Mouse (Mus musculus) CH12.LX (cell line): Measurements from ENCODE around the gene Igf1r. TPM values are rescaled to one million over a fixed set of nuclear protein-coding genes. Genes with fewer than 3 reads are reported as not detected.

Source experiments
- DNase-seq: peaks from one replicate; pipeline ENCODE4 v3.0.0-alpha.2; 2013; ENCODE audit errors: extremely low read depth
- H3K27ac ChIP-seq: 2 replicates; pipeline ENCODE4 v1.5.1; 2012; ENCODE audit warnings: low read depth, mild to moderate bottlenecking, control low read depth, moderate library complexity; ENCODE audit not compliant: insufficient read depth
- H3K27me3 ChIP-seq: replicated peaks from 2 replicates; pipeline ENCODE3; 2012; ENCODE audit warnings: inconsistent platforms
- H3K36me3 ChIP-seq, 2 experiments: replicated peaks in 1 of 2; 2 replicates each; pipeline versions ENCODE3 to v1.6.1; 2012; ENCODE audit warnings: inconsistent platforms in 1 of 2, low read length in 1 of 2, mild to moderate bottlenecking in 1 of 2, mixed read lengths in 1 of 2, moderate library complexity in 1 of 2; ENCODE audit not compliant: control insufficient read depth in 1 of 2, insufficient read depth in 1 of 2
- H3K4me1 ChIP-seq, 2 experiments: 2 replicates each; pipeline ENCODE4 v1.6.1; 2012; ENCODE audit warnings: inconsistent platforms in 1 of 2, moderate library complexity in 1 of 2; ENCODE audit not compliant: insufficient read depth in 2 of 2, control insufficient read depth in 1 of 2
- H3K4me2 ChIP-seq: 2 replicates; pipeline ENCODE4 v1.6.1; 2012; ENCODE audit warnings: low read depth, mild to moderate bottlenecking, control low read depth; ENCODE audit not compliant: poor library complexity, insufficient read depth, severe bottlenecking
- H3K4me3 ChIP-seq, 3 experiments: fragments of 150-350 bp in 1 of 3; sonication (generic) in 1 of 3; replicated peaks in 1 of 3; 2 replicates each; pipeline versions ENCODE3 to v1.5.1; 2011 to 2012; ENCODE audit warnings: low read depth in 2 of 3, low read length in 2 of 3, mild to moderate bottlenecking in 2 of 3, moderate library complexity in 2 of 3, control low read depth in 1 of 3, improper control_type of control experiment in 1 of 3, inconsistent platforms in 1 of 3, mixed read lengths in 1 of 3; ENCODE audit not compliant: poor library complexity in 1 of 3
- H3K79me2 ChIP-seq: replicated peaks from 2 replicates; pipeline ENCODE4 v1.6.1; 2012; ENCODE audit warnings: mild to moderate bottlenecking, moderate library complexity; ENCODE audit not compliant: control insufficient read depth, poor library complexity, insufficient read depth, severe bottlenecking; ENCODE audit errors: extremely low read depth
- H3K9ac ChIP-seq: 2 replicates; pipeline ENCODE4 v1.6.1; 2012; ENCODE audit warnings: low read depth, mild to moderate bottlenecking, control low read depth, moderate library complexity; ENCODE audit not compliant: insufficient read depth
- H3K9me3 ChIP-seq: replicated peaks from 2 replicates; pipeline ENCODE3; 2012; ENCODE audit warnings: low read length, inconsistent platforms, mixed read lengths
- CHD2 ChIP-seq: IDR thresholded peaks from 2 replicates; pipeline ENCODE4 v1.6.1; 2011; ENCODE audit warnings: low read length, improper control_type of control experiment
- CTCF ChIP-seq, 2 experiments: IDR thresholded peaks in 1 of 2; conservative IDR thresholded peaks in 1 of 2; 2 replicates each; pipeline ENCODE4 v1.5.1; 2011 to 2012; ENCODE audit warnings: low read depth in 2 of 2, low read length in 2 of 2, improper control_type of control experiment in 1 of 2, inconsistent platforms in 1 of 2, mild to moderate bottlenecking in 1 of 2, moderate library complexity in 1 of 2
- IRF4 ChIP-seq: IDR thresholded peaks from 2 replicates; pipeline ENCODE4 v1.6.1; 2014; ENCODE audit warnings: low read depth, mild to moderate bottlenecking, inconsistent platforms, low read length, improper control_type of control experiment
- JUND ChIP-seq: conservative IDR thresholded peaks from 2 replicates; pipeline ENCODE4 v1.6.1; 2011; ENCODE audit warnings: low read depth, low read length, improper control_type of control experiment
- MAFK ChIP-seq: IDR thresholded peaks from 2 replicates; pipeline ENCODE4 v1.6.1; 2011; ENCODE audit warnings: low read length, improper control_type of control experiment; ENCODE audit not compliant: insufficient replicate concordance
- MAX ChIP-seq: IDR thresholded peaks from 2 replicates; pipeline ENCODE4 v1.6.1; 2011; ENCODE audit warnings: low read length, improper control_type of control experiment
- MEF2A ChIP-seq: IDR thresholded peaks from 2 replicates; pipeline ENCODE4 v1.6.1; 2014; ENCODE audit warnings: low read depth, mild to moderate bottlenecking, inconsistent platforms, low read length, improper control_type of control experiment, borderline replicate concordance
- MXI1 ChIP-seq: IDR thresholded peaks from 2 replicates; pipeline ENCODE4 v1.6.1; 2011; ENCODE audit warnings: mild to moderate bottlenecking, low read depth, low read length, improper control_type of control experiment
- MYC ChIP-seq: IDR thresholded peaks from 2 replicates; pipeline ENCODE4 v1.6.1; 2011; ENCODE audit warnings: low read depth, mild to moderate bottlenecking, improper control_type of control experiment, low read length
- NELFE ChIP-seq: IDR thresholded peaks from 2 replicates; pipeline ENCODE4 v1.6.1; 2011; ENCODE audit warnings: low read depth, low read length, improper control_type of control experiment
- NRF1 ChIP-seq: IDR thresholded peaks from 2 replicates; pipeline ENCODE4 v1.6.1; 2014; ENCODE audit warnings: low read depth, mild to moderate bottlenecking, inconsistent platforms, low read length, improper control_type of control experiment, moderate library complexity
- RAD21 ChIP-seq: IDR thresholded peaks from 2 replicates; pipeline ENCODE4 v1.6.1; 2011; ENCODE audit warnings: low read depth, mild to moderate bottlenecking, low read length, improper control_type of control experiment, moderate library complexity
- SIN3A ChIP-seq: IDR thresholded peaks from 2 replicates; pipeline ENCODE4 v1.6.1; 2012; ENCODE audit warnings: low read length, improper control_type of control experiment, inconsistent platforms
- SMC3 ChIP-seq: IDR thresholded peaks from 2 replicates; pipeline ENCODE4 v1.6.1; 2011; ENCODE audit warnings: low read depth, low read length, improper control_type of control experiment
- USF2 ChIP-seq: conservative IDR thresholded peaks from 2 replicates; pipeline ENCODE4 v1.6.1; 2011; ENCODE audit warnings: low read depth, low read length, improper control_type of control experiment
- ZC3H11A ChIP-seq: IDR thresholded peaks from 2 replicates; pipeline ENCODE4 v1.6.1; 2012; ENCODE audit warnings: low read depth, mild to moderate bottlenecking, inconsistent platforms, low read length, improper control_type of control experiment
- ZMIZ1 ChIP-seq: IDR thresholded peaks from 2 replicates; pipeline ENCODE4 v1.6.1; 2012; ENCODE audit warnings: low read depth, mild to moderate bottlenecking, inconsistent platforms, low read length, improper control_type of control experiment
- dilution Hi-C: fragments of 300-500 bp; cut with MboI; formaldehyde crosslinking; loops from 2 replicates; pipeline ENCODE4 v1.14.3; 2020; ENCODE audit warnings: low sequenced_read_pairs; ENCODE audit not compliant: extremely low pct_unique_long_range_greater_than_20kb, extremely low pct_ligation_motif_present
- in situ Hi-C: fragments of 300-500 bp; cut with MboI; formaldehyde crosslinking; loops from 3 replicates; pipeline ENCODE4 v1.14.3; 2019; ENCODE audit warnings: low sequenced_read_pairs, low pct_ligation_motif_present, low pct_unique_long_range_greater_than_20kb, mixed read lengths
- polyA plus RNA-seq: library from polyadenylated mRNA; unstranded; fragments of >175 nt; gene quantifications from 2 replicates; pipeline ENCODE4 v1.2.1, GENCODE M21; 2012; ENCODE audit warnings: low read depth; ENCODE audit not compliant: insufficient read length
- total RNA-seq, 2 experiments: library from RNA; depleted of rRNA; stranded (reverse); fragments of 300-350 nt in 1 of 2; fragments of >200 nt in 1 of 2; gene quantifications; 2 replicates each; pipeline ENCODE4 v1.2.3; 2012 to 2014

Igf1r gene
- total and polyA plus RNA-seq, 3 experiments: 0.19 to 1.6 (median 0.29) TPM

GRCm38 (mm10) chr7:67960701-67961100, 8.1 kb downstream of the Igf1r start:
- H3K27me3 ChIP-seq: peaks cover 78% of the 10 kb centered on the region
- in situ Hi-C loops: loop anchor here (10.0 kb wide), 1 partner anchor 156 kb away; no protein-coding TSS in a partner anchor
- H3K36me3 ChIP-seq: no peaks in the 10 kb centered on the region
- no peaks in the 10 kb centered on the region for H3K79me2 ChIP-seq
- H3K4me2 ChIP-seq: no peak overlapping the region
- TF ChIP-seq IRF4 (no peak), ZMIZ1 (no peak), MEF2A (no peak), SIN3A (no peak), CTCF (conservative IDR thresholded peaks at IDR 0.05 in 1 of 2, IDR thresholded peaks at IDR 0.05 in 1 of 2; ENCODE audit: low read depth in 2 of 2, low read length in 2 of 2) (no peak), CHD2 (no peak)
- no peak overlapping the region for H3K27ac ChIP-seq
- dilution Hi-C loops: no loop called here
- DNase-seq: no peak
- H3K9ac ChIP-seq: no peak overlapping the region
- no peaks in the 10 kb centered on the region for H3K9me3 ChIP-seq
- no peaks in the 10 kb centered on the region for H3K4me1 ChIP-seq
- H3K4me3 ChIP-seq: no peak overlapping the region

DNA sequence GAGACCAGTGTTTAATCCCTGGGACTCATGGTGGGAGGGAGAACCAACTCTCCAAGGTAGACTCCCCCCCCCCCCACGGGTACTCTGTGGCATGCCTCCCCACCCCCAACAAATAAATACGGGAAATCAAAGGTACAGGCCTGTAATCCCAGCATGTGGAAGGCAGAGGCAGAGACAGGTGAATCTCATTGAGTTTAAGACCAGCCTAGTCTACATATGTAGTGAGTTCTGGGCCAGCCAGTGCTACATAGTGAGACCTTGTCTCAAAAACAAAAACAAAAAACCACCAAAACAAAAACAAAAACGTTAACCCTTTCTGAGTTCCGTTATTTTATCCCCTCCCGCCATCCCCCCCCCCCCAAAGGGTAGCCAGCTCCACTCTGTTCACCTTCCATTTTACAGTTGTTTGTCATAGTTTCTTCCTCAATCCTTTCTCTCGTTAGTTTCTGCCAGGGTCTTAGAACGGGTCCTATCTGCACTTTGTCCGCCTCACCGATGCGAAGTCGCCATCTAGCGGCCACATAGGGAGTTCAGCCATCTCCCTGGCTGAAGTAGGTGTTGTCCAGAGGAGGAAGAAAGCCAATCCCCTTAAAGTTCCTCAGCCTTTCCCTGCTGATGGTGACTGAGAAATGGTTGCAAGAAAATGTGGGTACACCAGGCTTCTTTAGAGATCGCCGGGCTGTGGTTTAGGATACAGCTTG, 9.1 kb downstream of the Igf1r start:
- H3K4me1 ChIP-seq: no peaks in the 10 kb centered on the region

DNA sequence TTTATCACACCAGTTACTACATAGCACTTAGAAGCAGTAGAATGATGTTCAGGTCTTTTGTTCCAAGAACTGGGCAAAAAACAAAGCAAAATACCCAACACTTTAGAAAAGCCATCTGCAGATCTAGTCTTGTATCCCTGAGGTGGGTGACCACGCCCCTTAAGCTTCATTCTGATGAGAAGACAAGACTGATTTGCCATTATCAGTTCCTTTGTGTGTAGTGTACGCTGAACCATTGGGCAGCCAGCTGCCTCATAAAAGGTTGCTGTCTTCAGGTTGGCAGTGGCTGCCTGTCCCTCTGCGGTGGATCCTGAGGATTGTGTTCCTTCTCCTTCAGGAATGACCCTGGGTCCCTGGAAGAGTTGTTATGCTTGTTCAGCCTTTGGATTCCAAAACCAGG, 11.1 kb downstream of the Igf1r start:
- no peak for TF ChIP-seq USF2
- no peak for TF ChIP-seq NRF1
- no peak for TF ChIP-seq NELFE
- no peak for TF ChIP-seq MAX
- no peak for TF ChIP-seq MAFK
- no peak for TF ChIP-seq ZMIZ1
- no peak for TF ChIP-seq SMC3
- no peak for TF ChIP-seq RAD21
- no peak for TF ChIP-seq JUND
- no peak for TF ChIP-seq MXI1
- no peak for TF ChIP-seq MYC
- dilution Hi-C loops: no loop called here

More for the DNA sequence above, 9.1 kb downstream of the Igf1r start:
- H3K27ac ChIP-seq: no peak overlapping the region
- no peaks in the 10 kb centered on the region for H3K36me3 ChIP-seq
- no peak overlapping the region for H3K4me2 ChIP-seq
- H3K9ac ChIP-seq: no peak overlapping the region
- H3K27me3 ChIP-seq: peaks cover 83% of the 10 kb centered on the region
- H3K9me3 ChIP-seq: no peaks in the 10 kb centered on the region
- TF ChIP-seq SMC3 (peak; percentile 81), ZC3H11A (peak; percentile 9; the same call in 1 of the 2 replicates), CTCF (conservative IDR thresholded peaks at IDR 0.05 in 1 of 2, IDR thresholded peaks at IDR 0.05 in 1 of 2; ENCODE audit: low read depth in 2 of 2, low read length in 2 of 2) (peak; percentile 73 to 78), NRF1 (no peak), RAD21 (peak; percentile 72)
- TF ChIP-seq, all 38 proteins: peak for 4
- H3K4me3 ChIP-seq: no peak overlapping the region
- in situ Hi-C loops: loop anchor here (10.0 kb wide), 1 partner anchor 157 kb away; no protein-coding TSS in a partner anchor
- H3K79me2 ChIP-seq: no peaks in the 10 kb centered on the region
- DNase-seq: peak; percentile 51
- dilution Hi-C loops: no loop called here

More for the DNA sequence above, 11.1 kb downstream of the Igf1r start:
- no peak for DNase-seq
- Histone ChIP-seq H3K27ac (no peak overlapping the region), H3K9me3 (no peaks in the 10 kb centered on the region), H3K9ac (no peak overlapping the region), H3K4me2 (no peak overlapping the region), H3K36me3 (no peaks in the 10 kb centered on the region), H3K4me3 (no peak overlapping the region), H3K4me1 (no peaks in the 10 kb centered on the region), H3K27me3 (peaks cover 87% of the 10 kb centered on the region), H3K79me2 (no peaks in the 10 kb centered on the region)
- in situ Hi-C loops: loop anchor here (10.0 kb wide), 1 partner anchor 159 kb away; no protein-coding TSS in a partner anchor
